Mouse (Mus musculus): ENCODE measurements at regions not wholly inside any gene's neighbourhood (a gene's known extent, or its start where the extent isn't known, plus 50 kb on each side); places are given as distances from the start of the nearest gene placed in this dataset.
"Not testable (repeated sequence)": the region's sequence is repeated elsewhere in the genome, so short reads cannot be mapped to it uniquely, and the experiment has no call there.

- DNase-seq, result no peak
Observed at GRCm38 (mm10) chr11:94882687-94883383, 53.2 kb upstream of the Col1a1 start.

GRCm38 (mm10) chr11:94881982-94882686 is 53.9 kb upstream of the Col1a1 start:
- DNase-seq, result no peak

- no peak for DNase-seq
Observed at GRCm38 (mm10) chr11:94880896-94881840, 54.9 kb upstream of the Col1a1 start.

- no peak for DNase-seq
Observed at GRCm38 (mm10) chr11:94876707-94877106, 59.3 kb upstream of the Col1a1 start.

- no peak for DNase-seq
Observed at GRCm38 (mm10) chr11:94875026-94875425, 61.0 kb upstream of the Col1a1 start.

GRCm38 (mm10) chr11:94874155-94874561 is 61.9 kb upstream of the Col1a1 start:
- no peak for DNase-seq

- no peak for DNase-seq
Observed at GRCm38 (mm10) chr11:94873693-94874092, 62.3 kb upstream of the Col1a1 start.

- peak; percentile 24 for DNase-seq
Observed at GRCm38 (mm10) chr11:94872921-94873320, 63.1 kb upstream of the Col1a1 start.

- peak; percentile 75 for DNase-seq
Observed at GRCm38 (mm10) chr11:94870341-94870740, 65.7 kb upstream of the Col1a1 start.

GRCm38 (mm10) chr11:94869866-94870265 is 66.2 kb upstream of the Col1a1 start:
- not testable (repeated sequence) for DNase-seq

- DNase-seq, result peak; percentile 82
Observed at GRCm38 (mm10) chr11:94866176-94866967, 69.7 kb upstream of the Col1a1 start.

GRCm38 (mm10) chr11:94850129-94850528 is 67.6 kb upstream of the Tmem92 start:
- DNase-seq, result no peak

GRCm38 (mm10) chr11:94839133-94839532 is 56.6 kb upstream of the Tmem92 start:
- DNase-seq, result no peak

GRCm38 (mm10) chr11:94838140-94838539 is 55.6 kb upstream of the Tmem92 start:
- no peak for DNase-seq

- no peak for DNase-seq
Observed at GRCm38 (mm10) chr11:94836347-94836746, 53.8 kb upstream of the Tmem92 start.

- peak; percentile 70 for DNase-seq
Observed at GRCm38 (mm10) chr11:94832246-94832985, 49.9 kb upstream of the Tmem92 start.
